Mouse (Mus musculus): Measurements from ENCODE around the gene Havcr2. TPM values are rescaled to one million over a fixed set of nuclear protein-coding genes. Genes with fewer than 3 reads are reported as not detected.

Gene Havcr2
- polyA plus RNA-seq, 1 experiment from 2014 or later, result 0.19 TPM

Other genes with a start within 250 kb of the Havcr2 start
- 8.4 and 10.0 TPM in 2 replicates for gene Fndc9, start 219.4 kb upstream of the Havcr2 start, polyA plus RNA-seq (2015; fragmentation: Nextera tagmentation; extraction: Ambion mirVana)
- gene Cyfip2, start 142.1 kb upstream of the Havcr2 start, polyA plus RNA-seq (2015; fragmentation: Nextera tagmentation; extraction: Ambion mirVana), result 97.6 and 104 TPM in 2 replicates
- gene Itk, start 65.4 kb upstream of the Havcr2 start, polyA plus RNA-seq (2015; fragmentation: Nextera tagmentation; extraction: Ambion mirVana), result not detected in 2 replicates
- gene Fam71b, start 58.4 kb upstream of the Havcr2 start, polyA plus RNA-seq (2015; fragmentation: Nextera tagmentation; extraction: Ambion mirVana), result not detected in 2 replicates
- 59.8 and 61.8 TPM in 2 replicates for gene Med7, start 18.0 kb upstream of the Havcr2 start, polyA plus RNA-seq (2015; fragmentation: Nextera tagmentation; extraction: Ambion mirVana)
- not detected in 2 replicates for gene Gm12169, start 69.3 kb downstream of the Havcr2 start, polyA plus RNA-seq (2015; fragmentation: Nextera tagmentation; extraction: Ambion mirVana)
- gene BC053393, start 116.6 kb downstream of the Havcr2 start, polyA plus RNA-seq (2015; fragmentation: Nextera tagmentation; extraction: Ambion mirVana), result not detected in 2 replicates
- not detected in 2 replicates for gene Dppa1, start 174.3 kb downstream of the Havcr2 start, polyA plus RNA-seq (2015; fragmentation: Nextera tagmentation; extraction: Ambion mirVana)

Data from midbrain, embryonic 15.5 days (tissue).